Mouse (Mus musculus): ENCODE data around the gene E130208F15Rik. TPM values are rescaled to one million over a fixed set of nuclear protein-coding genes. Genes with fewer than 3 reads are reported as not detected.

E130208F15Rik gene
- polyA plus RNA-seq, 1 experiment from 2014 or later = 3.3 TPM

DNA sequence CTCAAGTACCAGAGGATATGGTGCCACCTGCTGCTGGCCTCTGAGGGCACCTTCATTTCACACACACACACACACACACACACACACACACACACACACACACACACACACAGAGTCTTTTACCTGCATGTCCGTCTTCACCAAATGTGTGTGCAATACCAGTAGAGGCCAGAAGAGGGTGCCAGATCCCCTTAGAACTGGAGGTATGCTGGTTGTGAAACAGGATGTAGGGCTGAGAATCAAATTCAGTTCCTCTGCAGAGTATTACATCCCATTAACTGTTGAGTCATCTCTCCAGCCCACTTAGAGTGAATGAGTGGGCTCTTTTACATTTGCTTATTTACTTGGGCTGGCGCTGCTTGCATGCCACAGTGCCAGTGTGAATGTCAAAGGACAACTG lies 3.8 kb downstream of the E130208F15Rik start:
- Histone ChIP-seq H3K36me3 (ENCODE audit: control insufficient read depth, insufficient read depth, low read length) (no peaks in the 10 kb centered on the region), H3K4me2 (replicated peaks; ENCODE audit: low read depth, low read length) (no peak overlapping the region), H3K27me3 (ENCODE audit: control insufficient read depth, insufficient read depth, low read length) (no peaks in the 10 kb centered on the region), H3K9ac (ENCODE audit: low read depth, low read length) (no peak overlapping the region), H3K4me1 (replicated peaks; ENCODE audit: control insufficient read depth, insufficient read depth, low read length) (no peaks in the 10 kb centered on the region), H3K4me3 (ENCODE audit: low read depth, low read length) (no peak overlapping the region), H3K27ac (ENCODE audit: low read depth, low read length) (no peak overlapping the region), H3K9me3 (ENCODE audit: control insufficient read depth, low read length) (no peaks in the 10 kb centered on the region)
- 60% methylated on average over 2 of the region's 2 CpGs for WGBS
- DNase-seq (ENCODE audit: low spot score) (peak; percentile 76), ATAC-seq (ENCODE audit: low FRiP score) (no peak)

DNA sequence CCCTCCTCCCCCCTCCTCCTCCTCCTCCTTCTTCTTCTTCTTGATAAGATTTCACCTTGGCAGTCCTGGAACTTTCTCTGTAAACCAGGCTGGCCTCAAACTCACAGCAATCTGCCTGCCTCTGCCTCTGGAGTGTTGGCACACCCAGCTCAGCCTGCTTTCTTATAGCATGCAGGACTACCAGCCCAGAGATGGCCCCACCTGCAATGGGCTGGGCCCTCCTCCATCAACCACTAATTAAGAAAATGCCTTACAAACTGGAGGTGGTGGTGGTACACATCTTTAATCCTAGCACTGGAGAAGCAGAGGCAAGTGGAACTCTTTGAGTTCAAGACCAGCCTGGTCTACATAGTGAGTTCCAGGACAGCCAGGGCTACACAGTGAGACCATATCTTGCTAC lies 4.9 kb downstream of the E130208F15Rik start:
- H3K4me1 ChIP-seq (replicated peaks; ENCODE audit: control insufficient read depth, insufficient read depth, low read length) = no peaks in the 10 kb centered on the region
- H3K9me3 ChIP-seq (ENCODE audit: control insufficient read depth, low read length) = no peaks in the 10 kb centered on the region
- H3K9ac ChIP-seq (ENCODE audit: low read depth, low read length) = no peak overlapping the region
- no peaks in the 10 kb centered on the region for H3K27me3 ChIP-seq (ENCODE audit: control insufficient read depth, insufficient read depth, low read length)
- no peak overlapping the region for H3K4me3 ChIP-seq (ENCODE audit: low read depth, low read length)
- no peak for DNase-seq (ENCODE audit: low spot score)
- H3K36me3 ChIP-seq (ENCODE audit: control insufficient read depth, insufficient read depth, low read length) = no peaks in the 10 kb centered on the region
- no peak overlapping the region for H3K4me2 ChIP-seq (replicated peaks; ENCODE audit: low read depth, low read length)
- ATAC-seq (ENCODE audit: low FRiP score) = no peak
- H3K27ac ChIP-seq (ENCODE audit: low read depth, low read length) = no peak overlapping the region

GRCm38 (mm10) chr7:30327140-30327539 lies 5.6 kb downstream of the E130208F15Rik start:
- no peak overlapping the region for H3K4me2 ChIP-seq (replicated peaks; ENCODE audit: low read depth, low read length)
- H3K9ac ChIP-seq (ENCODE audit: low read depth, low read length) = no peak overlapping the region
- H3K4me1 ChIP-seq (replicated peaks; ENCODE audit: control insufficient read depth, insufficient read depth, low read length) = no peaks in the 10 kb centered on the region; the same call in 1 of the 2 replicates
- H3K36me3 ChIP-seq (ENCODE audit: control insufficient read depth, insufficient read depth, low read length) = no peaks in the 10 kb centered on the region
- no peaks in the 10 kb centered on the region for H3K9me3 ChIP-seq (ENCODE audit: control insufficient read depth, low read length)
- H3K4me3 ChIP-seq (ENCODE audit: low read depth, low read length) = no peak overlapping the region
- no peak overlapping the region for H3K27ac ChIP-seq (ENCODE audit: low read depth, low read length)
- no peaks in the 10 kb centered on the region for H3K27me3 ChIP-seq (ENCODE audit: control insufficient read depth, insufficient read depth, low read length)
- ATAC-seq (ENCODE audit: low FRiP score) (no peak), DNase-seq (ENCODE audit: low spot score) (no peak)
- WGBS = 57% methylated on average over 15 of the region's 15 CpGs

GRCm38 (mm10) chr7:30328379-30328778 lies 6.8 kb downstream of the E130208F15Rik start:
- DNase-seq (ENCODE audit: low spot score) (no peak), ATAC-seq (ENCODE audit: low FRiP score) (no peak)
- Histone ChIP-seq H3K9me3 (ENCODE audit: control insufficient read depth, low read length) (no peaks in the 10 kb centered on the region), H3K4me2 (replicated peaks; ENCODE audit: low read depth, low read length) (no peak overlapping the region), H3K4me1 (replicated peaks; ENCODE audit: control insufficient read depth, insufficient read depth, low read length) (no peaks in the 10 kb centered on the region; the same call in 1 of the 2 replicates), H3K27ac (ENCODE audit: low read depth, low read length) (no peak overlapping the region), H3K4me3 (ENCODE audit: low read depth, low read length) (no peak overlapping the region), H3K27me3 (ENCODE audit: control insufficient read depth, insufficient read depth, low read length) (peaks cover 3% of the 10 kb centered on the region; the same call in 1 of the 2 replicates), H3K9ac (ENCODE audit: low read depth, low read length) (no peak overlapping the region), H3K36me3 (ENCODE audit: control insufficient read depth, insufficient read depth, low read length) (no peaks in the 10 kb centered on the region)
- 54% methylated on average over 10 of the region's 10 CpGs for WGBS

GRCm38 (mm10) chr7:30331887-30332286 lies 10.3 kb downstream of the E130208F15Rik start:
- H3K27me3 ChIP-seq (ENCODE audit: control insufficient read depth, insufficient read depth, low read length) = peaks cover 4% of the 10 kb centered on the region
- H3K27ac ChIP-seq (ENCODE audit: low read depth, low read length) = no peak overlapping the region
- H3K4me1 ChIP-seq (replicated peaks; ENCODE audit: control insufficient read depth, insufficient read depth, low read length) = no peaks in the 10 kb centered on the region; the same call in 1 of the 2 replicates
- no peaks in the 10 kb centered on the region for H3K9me3 ChIP-seq (ENCODE audit: control insufficient read depth, low read length)
- 5% methylated on average over 13 of the region's 13 CpGs for WGBS
- ATAC-seq (ENCODE audit: low FRiP score) (peak; percentile 95), DNase-seq (ENCODE audit: low spot score) (peak; percentile 91)
- peak overlapping the region; percentile 35 for H3K4me2 ChIP-seq (replicated peaks; ENCODE audit: low read depth, low read length)
- no peaks in the 10 kb centered on the region for H3K36me3 ChIP-seq (ENCODE audit: control insufficient read depth, insufficient read depth, low read length)
- H3K4me3 ChIP-seq (ENCODE audit: low read depth, low read length) = no peak overlapping the region
- no peak overlapping the region for H3K9ac ChIP-seq (ENCODE audit: low read depth, low read length)

DNA sequence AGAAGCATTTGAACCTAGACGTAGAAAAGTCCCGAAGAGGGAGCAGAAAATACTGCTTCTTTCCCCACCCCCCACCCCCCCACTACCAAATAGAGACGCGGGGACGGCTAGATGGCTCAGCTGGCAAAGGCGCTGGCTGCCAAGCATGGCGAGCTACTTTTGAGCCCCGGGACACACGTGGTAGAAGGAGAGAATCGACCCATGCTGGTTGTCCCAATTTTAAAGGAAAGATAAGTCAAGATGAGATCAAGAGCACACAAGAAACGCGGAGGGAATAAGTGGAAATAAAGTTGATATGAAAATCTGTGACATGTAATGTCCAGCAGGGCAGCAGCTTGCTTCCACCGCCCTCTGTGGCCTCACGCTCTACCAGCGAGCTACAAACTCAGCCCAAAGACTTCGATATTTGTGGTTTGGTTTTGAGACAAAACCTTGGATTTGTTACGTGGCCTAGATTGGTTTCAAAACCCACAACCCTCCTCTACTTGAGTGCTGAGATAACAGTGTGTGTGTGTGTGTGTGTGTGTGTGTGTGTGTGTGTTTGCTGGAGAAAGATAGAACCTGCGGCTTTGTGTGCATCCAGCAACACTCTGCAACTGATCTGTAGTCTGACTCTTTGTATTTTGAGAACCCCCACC lies 11.2 kb downstream of the E130208F15Rik start:
- no peak for ATAC-seq (ENCODE audit: low FRiP score)
- H3K9ac ChIP-seq (ENCODE audit: low read depth, low read length) = no peak overlapping the region
- H3K9me3 ChIP-seq (ENCODE audit: control insufficient read depth, low read length) = no peaks in the 10 kb centered on the region
- H3K4me1 ChIP-seq (replicated peaks; ENCODE audit: control insufficient read depth, insufficient read depth, low read length) = no peaks in the 10 kb centered on the region; the same call in 1 of the 2 replicates
- H3K36me3 ChIP-seq (ENCODE audit: control insufficient read depth, insufficient read depth, low read length) = no peaks in the 10 kb centered on the region
- peaks cover 4% of the 10 kb centered on the region for H3K27me3 ChIP-seq (ENCODE audit: control insufficient read depth, insufficient read depth, low read length)
- H3K4me3 ChIP-seq (ENCODE audit: low read depth, low read length) = no peak overlapping the region
- no peak overlapping the region for H3K27ac ChIP-seq (ENCODE audit: low read depth, low read length)
- no peak for DNase-seq (ENCODE audit: low spot score)
- no peak overlapping the region for H3K4me2 ChIP-seq (replicated peaks; ENCODE audit: low read depth, low read length)
- 71% methylated on average over 18 of the region's 18 CpGs for WGBS

DNA sequence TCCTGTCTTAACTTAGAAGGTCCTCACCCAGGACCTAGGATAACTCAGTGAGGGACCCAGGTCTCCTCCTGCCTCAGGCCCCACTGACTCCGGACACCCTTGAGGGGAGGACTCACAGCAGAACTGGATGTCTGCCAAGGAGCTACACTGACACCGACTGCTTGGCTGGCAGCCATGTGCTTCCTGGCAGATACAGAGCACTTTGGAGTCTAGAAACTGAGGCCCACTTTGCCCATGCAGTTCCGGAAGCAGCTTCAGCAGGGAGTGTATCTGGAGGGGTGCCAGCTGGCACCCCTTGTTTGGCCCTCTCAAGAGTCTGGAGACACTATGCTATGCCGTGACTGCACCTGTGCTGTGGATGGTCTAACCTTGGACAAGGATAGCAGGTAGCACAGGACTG lies 11.9 kb downstream of the E130208F15Rik start:
- Histone ChIP-seq H3K27ac (ENCODE audit: low read depth, low read length) (no peak overlapping the region), H3K9ac (ENCODE audit: low read depth, low read length) (no peak overlapping the region)
- DNase-seq (ENCODE audit: low spot score) = no peak

GRCm38 (mm10) chr7:30334563-30334962 lies 13.0 kb downstream of the E130208F15Rik start:
- no peak for DNase-seq (ENCODE audit: low spot score)
- no peak for ATAC-seq (ENCODE audit: low FRiP score)
- WGBS = 57% methylated on average over 5 of the region's 5 CpGs
- Histone ChIP-seq H3K36me3 (ENCODE audit: control insufficient read depth, insufficient read depth, low read length) (no peaks in the 10 kb centered on the region), H3K4me1 (replicated peaks; ENCODE audit: control insufficient read depth, insufficient read depth, low read length) (no peaks in the 10 kb centered on the region; the same call in 1 of the 2 replicates), H3K9ac (ENCODE audit: low read depth, low read length) (no peak overlapping the region), H3K4me2 (replicated peaks; ENCODE audit: low read depth, low read length) (no peak overlapping the region), H3K4me3 (ENCODE audit: low read depth, low read length) (no peak overlapping the region), H3K27ac (ENCODE audit: low read depth, low read length) (no peak overlapping the region), H3K9me3 (ENCODE audit: control insufficient read depth, low read length) (no peaks in the 10 kb centered on the region), H3K27me3 (ENCODE audit: control insufficient read depth, insufficient read depth, low read length) (peaks cover 4% of the 10 kb centered on the region)

More for the DNA sequence above, 11.9 kb downstream of the E130208F15Rik start:
- WGBS = 84% methylated on average over 4 of the region's 4 CpGs
- no peaks in the 10 kb centered on the region for H3K36me3 ChIP-seq (ENCODE audit: control insufficient read depth, insufficient read depth, low read length)
- H3K4me2 ChIP-seq (replicated peaks; ENCODE audit: low read depth, low read length) = no peak overlapping the region
- H3K4me3 ChIP-seq (ENCODE audit: low read depth, low read length) = no peak overlapping the region
- H3K9me3 ChIP-seq (ENCODE audit: control insufficient read depth, low read length) = no peaks in the 10 kb centered on the region
- no peaks in the 10 kb centered on the region; the same call in 1 of the 2 replicates for H3K4me1 ChIP-seq (replicated peaks; ENCODE audit: control insufficient read depth, insufficient read depth, low read length)
- ATAC-seq (ENCODE audit: low FRiP score) = no peak
- peaks cover 4% of the 10 kb centered on the region for H3K27me3 ChIP-seq (ENCODE audit: control insufficient read depth, insufficient read depth, low read length)

DNA sequence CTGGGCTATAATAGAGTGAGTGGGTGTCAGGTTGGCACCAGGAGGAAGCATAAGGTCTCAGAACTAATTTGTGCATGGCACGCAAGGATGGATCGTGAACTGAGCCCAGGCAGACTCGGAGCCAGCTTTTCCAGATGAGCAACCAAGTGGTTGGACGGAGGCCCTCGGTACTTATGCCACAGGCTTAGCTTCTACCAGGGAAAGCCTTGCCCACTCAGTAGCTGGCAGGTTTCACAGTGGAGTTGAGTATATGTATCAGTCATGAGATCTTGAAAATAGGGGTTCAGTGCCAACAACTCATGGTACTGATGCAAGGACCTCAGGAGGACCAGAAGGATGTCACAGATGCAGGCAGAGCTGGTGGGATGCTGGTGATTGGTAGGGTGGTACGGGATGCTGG lies 14.1 kb downstream of the E130208F15Rik start:
- Histone ChIP-seq H3K4me3 (ENCODE audit: low read depth, low read length) (no peak overlapping the region), H3K36me3 (ENCODE audit: control insufficient read depth, insufficient read depth, low read length) (no peaks in the 10 kb centered on the region), H3K27ac (ENCODE audit: low read depth, low read length) (no peak overlapping the region), H3K27me3 (ENCODE audit: control insufficient read depth, insufficient read depth, low read length) (peaks cover 4% of the 10 kb centered on the region), H3K9me3 (ENCODE audit: control insufficient read depth, low read length) (no peaks in the 10 kb centered on the region), H3K9ac (ENCODE audit: low read depth, low read length) (no peak overlapping the region), H3K4me2 (replicated peaks; ENCODE audit: low read depth, low read length) (no peak overlapping the region), H3K4me1 (replicated peaks; ENCODE audit: control insufficient read depth, insufficient read depth, low read length) (no peaks in the 10 kb centered on the region; the same call in 1 of the 2 replicates)
- ATAC-seq (ENCODE audit: low FRiP score) (no peak), DNase-seq (ENCODE audit: low spot score) (no peak)
- 81% methylated on average over 6 of the region's 6 CpGs for WGBS
